Mouse (Mus musculus) forebrain, embryonic 16.5 days (tissue): ENCODE data around the gene Krt33b. TPM values are rescaled to one million over a fixed set of nuclear protein-coding genes. Genes with fewer than 3 reads are reported as not detected.

ENCODE experiments used
- ATAC-seq: fragments of 200-750 bp; cut with Nextera tagmentation; 2 replicates; pipeline ENCODE4 v1.8.0; 2017; ENCODE audit warnings: mild to moderate bottlenecking, moderate library complexity
- H3K27ac ChIP-seq: fragments of 300-500 bp; sonication (generic); 2 replicates; pipeline ENCODE4 v1.5.1; 2014; ENCODE audit warnings: low read length, control low read depth
- H3K27me3 ChIP-seq: fragments of 300-500 bp; sonication (generic); replicated peaks from 2 replicates; pipeline ENCODE4 v1.6.1; 2014; ENCODE audit warnings: low read length; ENCODE audit not compliant: control insufficient read depth, insufficient read depth
- H3K36me3 ChIP-seq: fragments of 300-500 bp; sonication (generic); 2 replicates; pipeline ENCODE4 v1.6.1; 2014; ENCODE audit not compliant: control insufficient read depth, insufficient read depth
- H3K4me1 ChIP-seq: fragments of 300-500 bp; sonication (generic); replicated peaks from 2 replicates; pipeline ENCODE4 v1.6.1; 2014; ENCODE audit warnings: low read length; ENCODE audit not compliant: control insufficient read depth, insufficient read depth
- H3K4me2 ChIP-seq: fragments of 300-500 bp; sonication (generic); 2 replicates; pipeline ENCODE4 v1.6.1; 2014; ENCODE audit warnings: mild to moderate bottlenecking, low read length, control low read depth
- H3K4me3 ChIP-seq: fragments of 300-500 bp; sonication (generic); replicated peaks from 2 replicates; pipeline ENCODE4 v1.5.1; 2014; ENCODE audit warnings: mild to moderate bottlenecking, low read length, control low read depth
- H3K9ac ChIP-seq: fragments of 300-500 bp; sonication (generic); replicated peaks from 2 replicates; pipeline ENCODE4 v1.6.1; 2014; ENCODE audit warnings: low read depth, low read length, control low read depth
- H3K9me3 ChIP-seq: fragments of 300-500 bp; sonication (generic); 2 replicates; pipeline ENCODE4 v1.6.1; 2016; ENCODE audit warnings: low read length; ENCODE audit not compliant: control insufficient read depth
- WGBS: fragments of 180-500 bp; shearing (Covaris S2); extraction: QIAGEN DNeasy Blood & Tissue Kit; methylation state at CpG from one replicate; pipeline ENCODE4 v1.1.7; 2014; 5-methylcytosine and 5-hydroxymethylcytosine counted together
- polyA plus RNA-seq: library from polyadenylated mRNA; unstranded; fragments of >200 nt; fragmentation: Nextera tagmentation; extraction: Ambion mirVana; gene quantifications from 2 replicates; pipeline ENCODE4 v1.2.1, GENCODE M21; 2015

Gene Krt33b
- not detected in 2 replicates for polyA plus RNA-seq

- no peaks in the 10 kb centered on the region for H3K9me3 ChIP-seq
- no peaks in the 10 kb centered on the region for H3K4me1 ChIP-seq
- H3K36me3 ChIP-seq: no peaks in the 10 kb centered on the region
- H3K4me2 ChIP-seq: no peak within 1 kb of the TSS
- no peak within 1 kb of the TSS for H3K27ac ChIP-seq
- no peak within 1 kb of the TSS for H3K4me3 ChIP-seq
- WGBS: 88% methylated on average over 6 of the region's 6 CpGs
- no peaks in the 10 kb centered on the region for H3K27me3 ChIP-seq
- H3K9ac ChIP-seq: no peak within 1 kb of the TSS
- no peak for ATAC-seq
These were observed at the start of gene Krt33b for GRCm38 (mm10) chr11:100029768-100030167. Gene Krt33b, minus strand, starts transcription at chr11:100029868.

- no peaks in the 10 kb centered on the region for H3K9me3 ChIP-seq
- no peak for ATAC-seq
- H3K36me3 ChIP-seq: no peaks in the 10 kb centered on the region
- no peak overlapping the region for H3K27ac ChIP-seq
- H3K4me1 ChIP-seq: no peaks in the 10 kb centered on the region
- H3K4me2 ChIP-seq: no peak overlapping the region
- H3K4me3 ChIP-seq: no peak overlapping the region
- H3K27me3 ChIP-seq: no peaks in the 10 kb centered on the region
- 55% methylated on average over 1 of the region's 1 CpGs for WGBS
- H3K9ac ChIP-seq: no peak overlapping the region
These were observed 44.2 kb upstream of the Krt33b start for GRCm38 (mm10) chr11:100073873-100074272.

GRCm38 (mm10) chr11:100067293-100068036 is 37.8 kb upstream of the Krt33b start:
- Histone ChIP-seq H3K36me3 (no peaks in the 10 kb centered on the region), H3K4me1 (no peaks in the 10 kb centered on the region), H3K4me3 (no peak overlapping the region), H3K9me3 (no peaks in the 10 kb centered on the region), H3K27me3 (no peaks in the 10 kb centered on the region), H3K4me2 (no peak overlapping the region), H3K27ac (no peak overlapping the region), H3K9ac (no peak overlapping the region)
- WGBS: 89% methylated on average over 17 of the region's 17 CpGs
- no peak for ATAC-seq

GRCm38 (mm10) chr11:100066236-100067010 is 36.8 kb upstream of the Krt33b start:
- ATAC-seq: no peak
- no peak overlapping the region for H3K4me2 ChIP-seq
- no peaks in the 10 kb centered on the region for H3K27me3 ChIP-seq
- no peak overlapping the region for H3K4me3 ChIP-seq
- 63% methylated on average over 12 of the region's 12 CpGs for WGBS
- no peak overlapping the region for H3K27ac ChIP-seq
- H3K36me3 ChIP-seq: no peaks in the 10 kb centered on the region
- H3K9ac ChIP-seq: no peak overlapping the region
- no peaks in the 10 kb centered on the region for H3K4me1 ChIP-seq
- no peaks in the 10 kb centered on the region for H3K9me3 ChIP-seq

- ATAC-seq: no peak
- H3K9me3 ChIP-seq: no peaks in the 10 kb centered on the region
- 62% methylated on average over 8 of the region's 8 CpGs for WGBS
- H3K9ac ChIP-seq: no peak overlapping the region
- H3K4me2 ChIP-seq: no peak overlapping the region
- H3K4me1 ChIP-seq: no peaks in the 10 kb centered on the region
- no peaks in the 10 kb centered on the region for H3K36me3 ChIP-seq
- H3K27me3 ChIP-seq: no peaks in the 10 kb centered on the region
- H3K27ac ChIP-seq: no peak overlapping the region
- H3K4me3 ChIP-seq: no peak overlapping the region
These were observed 29.2 kb upstream of the Krt33b start for GRCm38 (mm10) chr11:100058875-100059274.

- no peaks in the 10 kb centered on the region for H3K4me1 ChIP-seq
- no peaks in the 10 kb centered on the region for H3K27me3 ChIP-seq
- H3K4me2 ChIP-seq: no peak overlapping the region
- H3K27ac ChIP-seq: no peak overlapping the region
- no peak overlapping the region for H3K9ac ChIP-seq
- H3K4me3 ChIP-seq: no peak overlapping the region
- 77% methylated on average over 9 of the region's 9 CpGs for WGBS
- no peak for ATAC-seq
- H3K9me3 ChIP-seq: no peaks in the 10 kb centered on the region
- no peaks in the 10 kb centered on the region for H3K36me3 ChIP-seq
These were observed 26.3 kb upstream of the Krt33b start for GRCm38 (mm10) chr11:100055686-100056655.

- 88% methylated on average over 3 of the region's 3 CpGs for WGBS
- Histone ChIP-seq H3K27me3 (no peaks in the 10 kb centered on the region), H3K36me3 (no peaks in the 10 kb centered on the region), H3K4me2 (no peak within 1 kb of the TSS), H3K4me1 (no peaks in the 10 kb centered on the region), H3K4me3 (no peak within 1 kb of the TSS), H3K9ac (no peak within 1 kb of the TSS), H3K9me3 (no peaks in the 10 kb centered on the region), H3K27ac (no peak within 1 kb of the TSS)
- no peak for ATAC-seq
These were observed 20.8 kb upstream of the Krt33b start, which contains the start of gene Krt31 for GRCm38 (mm10) chr11:100050451-100050850. Gene Krt31, minus strand, starts transcription at chr11:100050551.

- H3K36me3 ChIP-seq: no peaks in the 10 kb centered on the region
- no peak overlapping the region for H3K4me3 ChIP-seq
- 93% methylated on average over 2 of the region's 2 CpGs for WGBS
- H3K4me1 ChIP-seq: no peaks in the 10 kb centered on the region
- ATAC-seq: no peak
- H3K27ac ChIP-seq: no peak overlapping the region
- no peak overlapping the region for H3K9ac ChIP-seq
- H3K4me2 ChIP-seq: no peak overlapping the region
- H3K9me3 ChIP-seq: no peaks in the 10 kb centered on the region
- no peaks in the 10 kb centered on the region for H3K27me3 ChIP-seq
These were observed 17.5 kb upstream of the Krt33b start for GRCm38 (mm10) chr11:100047193-100047592.
